In the genomic region with DNA sequence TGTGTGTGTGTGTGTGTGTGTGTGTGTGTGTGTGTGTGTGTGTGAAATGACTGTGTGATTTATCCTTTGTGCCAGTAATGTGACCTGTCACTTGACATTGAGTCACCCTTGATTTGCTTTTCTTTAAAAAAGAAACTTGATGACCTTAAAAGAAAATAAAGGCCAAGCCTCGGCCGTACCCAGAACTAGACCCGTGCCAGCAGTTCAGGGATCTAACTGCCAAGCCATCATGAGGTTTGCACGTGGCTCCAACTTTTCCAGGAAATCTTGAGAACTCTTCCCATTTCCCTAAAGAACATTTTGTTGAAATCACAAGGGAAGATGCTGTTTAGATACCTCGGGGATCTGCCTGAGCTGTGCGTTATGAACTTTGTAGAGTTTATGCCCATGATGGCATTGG, we compare ENCODE assay signal across 21 mouse cellular contexts. TPM values are rescaled to one million over a fixed set of nuclear protein-coding genes. Genes with fewer than 3 reads are reported as not detected.
"Had no signal": no experiment of that assay in that cellular context is flagged by ENCODE, and none has a peak within 500 bp of the region (broad histone marks: within the 10 kb centered on the region; RNA-seq: fewer than 3 reads in every experiment).

No protein-coding gene starts in this region.

- H3K27me3 ChIP-seq: limb, embryonic 12.5 days; limb, embryonic 15.5 days; midbrain, embryonic 12.5 days; midbrain, embryonic 15.5 days; neural tube, embryonic 13.5 days; stomach, embryonic 15.5 days had no signal

- H3K9ac ChIP-seq: kidney, embryonic 15.5 days; limb, embryonic 12.5 days; limb, embryonic 15.5 days; liver, embryonic 13.5 days; midbrain, embryonic 12.5 days; midbrain, embryonic 15.5 days; neural tube, embryonic 13.5 days; stomach, embryonic 15.5 days had no signal

- ATAC-seq: midbrain, embryonic 15.5 days had no signal

- H3K9me3 ChIP-seq: kidney, embryonic 15.5 days; limb, embryonic 12.5 days; limb, embryonic 15.5 days; liver, embryonic 13.5 days; midbrain, embryonic 12.5 days; midbrain, embryonic 15.5 days; neural tube, embryonic 13.5 days; stomach, embryonic 15.5 days had no signal

- H3K4me2 ChIP-seq: kidney, embryonic 15.5 days; limb, embryonic 12.5 days; limb, embryonic 15.5 days; liver, embryonic 13.5 days; midbrain, embryonic 12.5 days; midbrain, embryonic 15.5 days; neural tube, embryonic 13.5 days; stomach, embryonic 15.5 days had no signal

- H3K36me3 ChIP-seq: kidney, embryonic 15.5 days; limb, embryonic 12.5 days; limb, embryonic 15.5 days; liver, embryonic 13.5 days; midbrain, embryonic 12.5 days; midbrain, embryonic 15.5 days; neural tube, embryonic 13.5 days; stomach, embryonic 15.5 days had no signal

- DNase-seq: kidney, adult 8-10 months; kidney, postnatal 10 days; kidney, postnatal 36 days; left cerebral cortex, postnatal 4 days; liver, embryonic 13.5 days; lung, adult 2 months; lung, postnatal 14 days; lung, postnatal 4 days; retina, postnatal 1 day; right cerebral cortex, postnatal 25 days; spleen, adult 18-20 months; thymus, postnatal 25 days had no signal

- H3K27ac ChIP-seq: kidney, embryonic 15.5 days; limb, embryonic 12.5 days; limb, embryonic 15.5 days; liver, embryonic 13.5 days; midbrain, embryonic 12.5 days; midbrain, embryonic 15.5 days; neural tube, embryonic 13.5 days; stomach, embryonic 15.5 days had no signal

- H3K4me3 ChIP-seq: kidney, embryonic 15.5 days; limb, embryonic 12.5 days; limb, embryonic 15.5 days; liver, embryonic 13.5 days; midbrain, embryonic 12.5 days; midbrain, embryonic 15.5 days; myocyte; neural tube, embryonic 13.5 days; stomach, embryonic 15.5 days had no signal

- H3K4me1 ChIP-seq: kidney, embryonic 15.5 days; limb, embryonic 12.5 days; limb, embryonic 15.5 days; liver, embryonic 13.5 days; midbrain, embryonic 12.5 days; midbrain, embryonic 15.5 days; neural tube, embryonic 13.5 days; stomach, embryonic 15.5 days had no signal

RNA-seq across cellular contexts. Expression of a gene that starts 15.1 kb away (rescaled TPM):
- total RNA-seq: neutrophil, adult 5-6 weeks had no signal
